Mouse (Mus musculus): ENCODE results near the gene Olfr1062. TPM values are rescaled to one million over a fixed set of nuclear protein-coding genes. Genes with fewer than 3 reads are reported as not detected.
"Not testable (repeated sequence)": the region's sequence is repeated elsewhere in the genome, so short reads cannot be mapped to it uniquely, and the experiment has no call there.

Olfr1062 gene
- polyA plus RNA-seq (2015; fragmentation: Nextera tagmentation; extraction: Ambion mirVana), result not detected in 2 replicates

DNA sequence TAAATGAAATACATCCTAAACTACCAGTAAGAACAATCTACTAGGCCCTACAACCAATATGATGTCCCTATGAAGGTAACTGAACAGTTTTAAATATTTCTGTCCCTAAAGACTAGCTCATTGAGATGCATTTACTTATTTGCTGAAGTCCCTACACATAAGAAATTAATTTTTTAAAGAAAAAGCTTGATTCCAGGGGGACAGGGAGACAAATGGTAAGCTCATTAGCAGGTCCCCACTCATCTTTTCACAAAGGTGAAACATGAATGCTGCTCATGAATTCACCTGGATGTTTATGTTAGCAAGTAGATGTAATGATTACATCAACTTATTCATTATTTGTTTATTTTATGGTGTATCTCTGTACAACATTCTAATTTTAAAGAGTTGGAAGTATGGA is at the start of gene Olfr1062:
Gene Olfr1062 (minus strand): TSS at position 101 of the 400 bp plus-strand sequence.
- H3K9me3 ChIP-seq (ENCODE audit: low read length); H3K4me1 ChIP-seq (ENCODE audit: insufficient read depth, low read length); H3K36me3 ChIP-seq (ENCODE audit: insufficient read depth, low read length); H3K4me2 ChIP-seq (replicated peaks; ENCODE audit: low read depth, low read length); H3K27me3 ChIP-seq (ENCODE audit: insufficient read depth, low read length); H3K4me3 ChIP-seq (ENCODE audit: low read length); H3K9ac ChIP-seq (replicated peaks; ENCODE audit: low read length); ATAC-seq (ENCODE audit: low FRiP score, low TSS enrichment); H3K27ac ChIP-seq (ENCODE audit: low read length): not testable (repeated sequence)

DNA sequence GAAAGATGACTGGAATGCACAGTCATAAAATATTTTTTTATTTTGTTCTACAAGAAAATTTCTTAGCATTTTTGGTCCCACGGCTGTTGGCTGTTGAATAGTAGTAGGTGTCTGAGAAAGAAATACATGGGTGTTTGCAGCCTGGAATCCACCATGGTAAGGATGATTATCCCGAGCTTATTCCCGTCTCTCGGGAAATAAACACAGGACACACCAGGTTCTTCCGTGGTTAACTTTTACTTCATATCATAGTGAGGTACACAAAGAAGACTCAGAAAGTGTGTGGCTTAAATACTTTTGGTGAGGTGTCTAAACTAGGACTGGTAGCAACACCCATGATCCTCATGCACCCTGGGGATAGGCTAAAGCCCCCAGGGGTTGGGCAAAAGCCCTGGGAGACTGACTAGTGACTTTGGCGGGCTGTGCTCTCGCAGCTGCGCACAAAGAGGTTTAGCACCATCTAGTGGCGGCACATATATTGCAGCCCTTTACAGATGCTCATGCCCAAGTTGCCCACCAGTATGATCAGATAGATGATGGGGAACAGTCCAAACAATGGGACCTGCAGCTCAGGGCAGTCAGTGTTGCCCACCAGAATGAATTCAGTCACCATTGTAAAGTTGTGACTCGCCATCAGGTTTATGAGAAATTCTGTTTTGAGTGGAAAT is 38.0 kb upstream of the Olfr1062 start:
- H3K4me2 ChIP-seq (replicated peaks; ENCODE audit: low read depth, low read length), result peak overlapping the region; percentile 29; the same call in 1 of the 2 replicates
- H3K4me3 ChIP-seq (ENCODE audit: low read length), result no peak overlapping the region
- no peaks in the 10 kb centered on the region for H3K27me3 ChIP-seq (ENCODE audit: insufficient read depth, low read length)
- 40% methylated on average over 10 of the region's 10 CpGs for WGBS
- no peaks in the 10 kb centered on the region for H3K9me3 ChIP-seq (ENCODE audit: low read length)
- ATAC-seq (ENCODE audit: low FRiP score, low TSS enrichment), result 0 out of 2 replicates have a peak, but pooled peaks have one; percentile 27
- no peak overlapping the region for H3K27ac ChIP-seq (ENCODE audit: low read length)
- no peak overlapping the region for H3K9ac ChIP-seq (replicated peaks; ENCODE audit: low read length)
- H3K4me1 ChIP-seq (ENCODE audit: insufficient read depth, low read length), result no peaks in the 10 kb centered on the region
- H3K36me3 ChIP-seq (ENCODE audit: insufficient read depth, low read length), result no peaks in the 10 kb centered on the region

DNA sequence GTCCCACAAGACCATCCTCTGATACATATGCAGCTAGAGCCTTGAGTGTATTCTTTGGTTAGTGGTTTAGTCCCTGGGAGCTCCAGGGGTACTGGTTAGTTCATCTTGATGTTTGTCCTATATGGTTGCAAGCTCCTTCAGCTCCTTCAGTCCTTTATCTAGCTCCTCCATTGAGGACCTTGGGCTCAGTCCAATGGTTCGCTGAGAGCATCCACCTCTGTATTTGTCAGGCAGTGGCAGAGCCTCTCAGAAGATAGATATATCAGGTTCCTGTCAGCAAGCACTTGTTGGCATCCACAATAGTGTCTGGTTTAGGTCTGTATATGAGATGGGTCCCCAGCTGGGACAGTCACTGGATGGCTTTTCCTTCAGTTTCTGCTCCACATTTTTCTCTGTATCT is 33.9 kb upstream of the Olfr1062 start:
- no peaks in the 10 kb centered on the region for H3K4me1 ChIP-seq (ENCODE audit: insufficient read depth, low read length)
- H3K9me3 ChIP-seq (ENCODE audit: low read length), result no peaks in the 10 kb centered on the region
- H3K36me3 ChIP-seq (ENCODE audit: insufficient read depth, low read length), result no peaks in the 10 kb centered on the region
- no peaks in the 10 kb centered on the region for H3K27me3 ChIP-seq (ENCODE audit: insufficient read depth, low read length)
- no peak for ATAC-seq (ENCODE audit: low FRiP score, low TSS enrichment)
- no peak overlapping the region for H3K4me3 ChIP-seq (ENCODE audit: low read length)
- WGBS, result 77% methylated on average over 1 of the region's 1 CpGs
- no peak overlapping the region for H3K27ac ChIP-seq (ENCODE audit: low read length)
- no peak overlapping the region for H3K9ac ChIP-seq (replicated peaks; ENCODE audit: low read length)
- no peak overlapping the region for H3K4me2 ChIP-seq (replicated peaks; ENCODE audit: low read depth, low read length)

DNA sequence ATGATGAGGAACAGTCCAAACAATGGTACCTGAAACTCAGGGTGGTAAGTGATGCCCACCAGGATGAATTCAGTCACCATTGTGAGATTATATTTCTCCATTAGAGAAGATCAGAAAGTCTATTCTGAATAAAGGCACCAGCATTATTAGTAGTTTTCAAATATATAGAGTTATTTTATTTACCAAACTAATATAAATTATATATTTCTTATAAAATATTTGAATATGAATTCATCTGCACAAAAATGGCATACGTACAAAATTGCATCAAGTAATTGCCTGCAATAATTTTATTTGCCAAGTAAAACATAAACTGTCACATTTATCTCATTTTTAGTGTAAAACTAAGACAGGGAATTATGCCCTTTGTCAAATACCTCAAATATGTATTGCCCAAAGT is 29.6 kb upstream of the Olfr1062 start, which contains the start of gene Olfr1066:
Gene Olfr1066 (minus strand): TSS at position 101 of the 400 bp plus-strand sequence.
- Histone ChIP-seq H3K27me3 (ENCODE audit: insufficient read depth, low read length) (no peaks in the 10 kb centered on the region), H3K27ac (ENCODE audit: low read length) (no peak within 1 kb of the TSS), H3K4me3 (ENCODE audit: low read length) (no peak within 1 kb of the TSS), H3K36me3 (ENCODE audit: insufficient read depth, low read length) (no peaks in the 10 kb centered on the region), H3K9ac (replicated peaks; ENCODE audit: low read length) (no peak within 1 kb of the TSS), H3K4me1 (ENCODE audit: insufficient read depth, low read length) (no peaks in the 10 kb centered on the region), H3K9me3 (ENCODE audit: low read length) (no peaks in the 10 kb centered on the region), H3K4me2 (replicated peaks; ENCODE audit: low read depth, low read length) (no peak within 1 kb of the TSS)
- no peak for ATAC-seq (ENCODE audit: low FRiP score, low TSS enrichment)
- WGBS, result 93% methylated on average over 1 of the region's 1 CpGs

GRCm38 (mm10) chr2:86450491-86450890 is 23.9 kb upstream of the Olfr1062 start, which contains the start of gene Olfr1065:
TSS of gene Olfr1065 (minus strand) at chr2:86450591.
- H3K4me3 ChIP-seq (ENCODE audit: low read length); H3K9me3 ChIP-seq (ENCODE audit: low read length); H3K27me3 ChIP-seq (ENCODE audit: insufficient read depth, low read length); H3K9ac ChIP-seq (replicated peaks; ENCODE audit: low read length); H3K36me3 ChIP-seq (ENCODE audit: insufficient read depth, low read length); H3K4me1 ChIP-seq (ENCODE audit: insufficient read depth, low read length); H3K27ac ChIP-seq (ENCODE audit: low read length); ATAC-seq (ENCODE audit: low FRiP score, low TSS enrichment); H3K4me2 ChIP-seq (replicated peaks; ENCODE audit: low read depth, low read length): not testable (repeated sequence)
- no CpG with 5 or more reads among the region's 1 CpGs for WGBS

- not testable (repeated sequence) for H3K9ac ChIP-seq (replicated peaks; ENCODE audit: low read length); H3K9me3 ChIP-seq (ENCODE audit: low read length); H3K4me3 ChIP-seq (ENCODE audit: low read length); H3K4me2 ChIP-seq (replicated peaks; ENCODE audit: low read depth, low read length); H3K36me3 ChIP-seq (ENCODE audit: insufficient read depth, low read length); H3K27ac ChIP-seq (ENCODE audit: low read length); H3K27me3 ChIP-seq (ENCODE audit: insufficient read depth, low read length); ATAC-seq (ENCODE audit: low FRiP score, low TSS enrichment); H3K4me1 ChIP-seq (ENCODE audit: insufficient read depth, low read length)
- WGBS, result 71% methylated on average over 1 of the region's 1 CpGs
Observed at GRCm38 (mm10) chr2:86442101-86442500, 15.6 kb upstream of the Olfr1062 start.

DNA sequence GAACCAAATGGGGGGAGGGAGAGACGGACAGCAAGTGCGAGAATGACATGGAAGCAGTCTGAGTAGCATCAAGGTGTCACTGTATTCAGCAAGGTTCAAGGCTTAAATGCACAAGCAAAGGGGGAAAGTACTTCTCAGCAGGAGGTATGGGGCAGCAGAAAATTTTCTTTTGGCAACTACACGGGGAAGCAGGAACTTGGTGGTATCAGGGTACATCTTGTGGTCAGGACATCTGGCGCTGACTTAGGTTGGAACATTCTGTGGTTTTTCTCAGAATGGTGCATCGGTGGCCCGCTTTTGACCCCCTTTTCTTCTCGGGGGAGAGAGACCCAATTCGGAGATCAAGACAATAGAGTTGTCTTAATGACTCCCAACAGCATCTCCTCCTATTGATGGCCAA is 2.0 kb upstream of the Olfr1062 start:
- not testable (repeated sequence) for ATAC-seq (ENCODE audit: low FRiP score, low TSS enrichment); H3K9ac ChIP-seq (replicated peaks; ENCODE audit: low read length); H3K9me3 ChIP-seq (ENCODE audit: low read length); H3K4me3 ChIP-seq (ENCODE audit: low read length); H3K36me3 ChIP-seq (ENCODE audit: insufficient read depth, low read length); H3K27ac ChIP-seq (ENCODE audit: low read length); H3K4me1 ChIP-seq (ENCODE audit: insufficient read depth, low read length); H3K27me3 ChIP-seq (ENCODE audit: insufficient read depth, low read length); H3K4me2 ChIP-seq (replicated peaks; ENCODE audit: low read depth, low read length)
- WGBS, result 87% methylated on average over 8 of the region's 8 CpGs

- H3K9ac ChIP-seq (replicated peaks; ENCODE audit: low read length), result no peak within 1 kb of the TSS
- no peak within 1 kb of the TSS for H3K4me2 ChIP-seq (replicated peaks; ENCODE audit: low read depth, low read length)
- ATAC-seq (ENCODE audit: low FRiP score, low TSS enrichment), result no peak
- H3K4me1 ChIP-seq (ENCODE audit: insufficient read depth, low read length), result no peaks in the 10 kb centered on the region
- no peaks in the 10 kb centered on the region for H3K36me3 ChIP-seq (ENCODE audit: insufficient read depth, low read length)
- H3K9me3 ChIP-seq (ENCODE audit: low read length), result no peaks in the 10 kb centered on the region
- no peak within 1 kb of the TSS for H3K27ac ChIP-seq (ENCODE audit: low read length)
- H3K27me3 ChIP-seq (ENCODE audit: insufficient read depth, low read length), result no peaks in the 10 kb centered on the region
- WGBS, result 81% methylated on average over 1 of the region's 1 CpGs
- H3K4me3 ChIP-seq (ENCODE audit: low read length), result no peak within 1 kb of the TSS
Observed at GRCm38 (mm10) chr2:86413950-86414349, 12.6 kb downstream of the Olfr1062 start, which contains the start of gene Olfr1061. TSS of gene Olfr1061 (minus strand) at chr2:86414050.

- H3K4me3 ChIP-seq (ENCODE audit: low read length), result no peak overlapping the region
- no peak for ATAC-seq (ENCODE audit: low FRiP score, low TSS enrichment)
- no peak overlapping the region for H3K27ac ChIP-seq (ENCODE audit: low read length)
- H3K36me3 ChIP-seq (ENCODE audit: insufficient read depth, low read length), result no peaks in the 10 kb centered on the region
- H3K9ac ChIP-seq (replicated peaks; ENCODE audit: low read length), result no peak overlapping the region
- H3K4me2 ChIP-seq (replicated peaks; ENCODE audit: low read depth, low read length), result no peak overlapping the region
- H3K4me1 ChIP-seq (ENCODE audit: insufficient read depth, low read length), result no peaks in the 10 kb centered on the region
- whole genome bisulfite sequencing, result 85% methylated on average over 2 of the region's 2 CpGs
- no peaks in the 10 kb centered on the region for H3K9me3 ChIP-seq (ENCODE audit: low read length)
- no peaks in the 10 kb centered on the region for H3K27me3 ChIP-seq (ENCODE audit: insufficient read depth, low read length)
Observed at GRCm38 (mm10) chr2:86395114-86395513, 31.4 kb downstream of the Olfr1062 start.

GRCm38 (mm10) chr2:86388461-86388860 is 38.1 kb downstream of the Olfr1062 start, which contains the start of gene Olfr1058:
TSS of gene Olfr1058 (minus strand) at chr2:86388561.
- not testable (repeated sequence) for H3K4me3 ChIP-seq (ENCODE audit: low read length); H3K9me3 ChIP-seq (ENCODE audit: low read length); H3K9ac ChIP-seq (replicated peaks; ENCODE audit: low read length); H3K4me2 ChIP-seq (replicated peaks; ENCODE audit: low read depth, low read length); H3K27me3 ChIP-seq (ENCODE audit: insufficient read depth, low read length); H3K4me1 ChIP-seq (ENCODE audit: insufficient read depth, low read length); H3K36me3 ChIP-seq (ENCODE audit: insufficient read depth, low read length); H3K27ac ChIP-seq (ENCODE audit: low read length); ATAC-seq (ENCODE audit: low FRiP score, low TSS enrichment)

Measured in kidney, embryonic 16.5 days (tissue).